Mouse (Mus musculus): ENCODE measurements around the gene Arl2bp. TPM values are rescaled to one million over a fixed set of nuclear protein-coding genes. Genes with fewer than 3 reads are reported as not detected.

Gene Arl2bp
- polyA plus RNA-seq, 1 experiment: 65.5 TPM

DNA sequence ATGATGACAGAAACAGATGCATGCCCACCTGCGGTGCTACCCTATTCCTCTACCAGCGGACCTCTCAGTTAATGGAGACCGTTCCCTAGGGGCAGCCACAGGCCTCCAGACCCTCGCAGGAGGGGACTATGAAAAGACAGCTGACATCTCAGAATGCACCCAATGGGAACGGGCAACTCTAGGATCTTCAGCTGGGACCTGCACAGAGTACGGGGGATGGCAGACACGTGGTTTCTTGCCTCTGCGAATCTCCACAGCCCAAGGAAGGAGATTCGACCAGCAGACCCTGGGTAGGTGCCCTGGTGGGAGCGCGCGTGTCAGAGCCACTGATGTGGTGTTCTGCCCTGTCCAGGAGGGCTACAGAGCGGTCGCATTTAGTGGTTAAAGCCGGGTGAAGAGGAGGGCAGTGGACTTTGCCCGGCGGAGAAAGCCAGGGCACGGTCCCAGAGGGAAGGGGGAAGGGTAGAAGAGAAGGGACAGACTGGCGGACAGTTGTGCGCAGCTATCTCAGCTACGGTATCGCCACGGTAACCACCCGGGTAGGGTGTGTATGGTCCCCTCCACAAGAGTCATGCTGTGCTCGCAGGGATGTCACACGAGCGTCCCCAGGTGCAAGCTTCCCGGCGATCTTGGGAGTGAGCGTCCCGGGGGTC, 29.1 kb downstream of the Arl2bp start:
- Histone ChIP-seq H3K36me3 (ENCODE audit: control insufficient read depth, insufficient read depth) (no peaks in the 10 kb centered on the region), H3K4me3 (ENCODE audit: insufficient read depth, poor library complexity, severe bottlenecking) (no peak overlapping the region), H3K27me3 (ENCODE audit: control insufficient read depth, insufficient read depth, insufficient read length) (peaks cover 47% of the 10 kb centered on the region), H3K79me2 (ENCODE audit: control insufficient read depth, insufficient read depth) (no peaks in the 10 kb centered on the region), H3ac (ENCODE audit: control insufficient read depth, insufficient read length, low read depth) (no peak overlapping the region), H3K79me3 (ENCODE audit: low read depth) (no peaks in the 10 kb centered on the region)
- no peak for TF ChIP-seq MYOG (IDR thresholded peaks at IDR 0.05; ENCODE audit: control insufficient read depth, extremely low read depth, insufficient read length)
- TF ChIP-seq CEBPB (IDR thresholded peaks at IDR 0.05; ENCODE audit: low read depth): no peak
- TF ChIP-seq MAX (IDR thresholded peaks at IDR 0.05): no peak
- TF ChIP-seq FOSL1 (IDR thresholded peaks at IDR 0.05; ENCODE audit: insufficient read depth, low read length, poor library complexity, severe bottlenecking): no peak
- no peak for TF ChIP-seq CTCF (IDR thresholded peaks at IDR 0.05; ENCODE audit: control insufficient read depth, insufficient read depth, insufficient read length)

DNA sequence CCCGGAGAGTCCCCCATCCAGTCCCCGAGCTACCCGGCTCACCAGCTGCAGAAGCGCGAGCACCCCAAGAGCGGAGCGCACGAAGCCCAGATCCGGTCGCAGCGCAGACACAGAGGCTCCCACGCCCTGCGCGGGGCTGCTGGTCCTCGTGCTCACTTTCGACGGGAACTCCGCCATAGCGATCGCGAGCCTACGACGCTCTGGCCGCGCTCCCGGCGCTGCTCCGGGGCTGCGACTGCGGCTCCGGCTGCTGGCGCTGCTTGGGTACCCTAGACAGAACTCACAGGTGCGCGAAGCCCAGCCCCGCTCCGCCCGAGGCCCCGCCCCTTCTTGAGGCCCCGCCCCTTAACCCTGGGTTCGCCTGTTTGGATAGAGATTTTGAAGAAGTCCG, 29.6 kb downstream of the Arl2bp start, which contains the start of gene Pllp:
Gene Pllp, minus strand, starts transcription at position 285 of the 391 bp plus-strand sequence.
- H3K36me3 ChIP-seq (ENCODE audit: control insufficient read depth, insufficient read depth): no peaks in the 10 kb centered on the region
- no peak for TF ChIP-seq FOSL1 (IDR thresholded peaks at IDR 0.05; ENCODE audit: insufficient read depth, low read length, poor library complexity, severe bottlenecking)
- no peak for TF ChIP-seq USF1 (IDR thresholded peaks at IDR 0.05; ENCODE audit: low read depth)
- no peak for TF ChIP-seq MAX (IDR thresholded peaks at IDR 0.05)
- TF ChIP-seq MYOD1 (IDR thresholded peaks at IDR 0.05; ENCODE audit: control insufficient read depth, insufficient read length, low read depth): no peak
- TF ChIP-seq CEBPB (IDR thresholded peaks at IDR 0.05; ENCODE audit: low read depth): no peak
- no peak for TF ChIP-seq CTCF (IDR thresholded peaks at IDR 0.05; ENCODE audit: control insufficient read depth, insufficient read depth, insufficient read length)
- TF ChIP-seq MYOG (IDR thresholded peaks at IDR 0.05; ENCODE audit: control insufficient read depth, extremely low read depth, insufficient read length): no peak
- H3K79me2 ChIP-seq (ENCODE audit: control insufficient read depth, insufficient read depth): no peaks in the 10 kb centered on the region
- no peak within 1 kb of the TSS for H3ac ChIP-seq (ENCODE audit: control insufficient read depth, insufficient read length, low read depth)
- no peak within 1 kb of the TSS for H3K4me3 ChIP-seq (ENCODE audit: insufficient read depth, poor library complexity, severe bottlenecking)
- H3K27me3 ChIP-seq (ENCODE audit: control insufficient read depth, insufficient read depth, insufficient read length): peaks cover 47% of the 10 kb centered on the region
- H3K79me3 ChIP-seq (ENCODE audit: low read depth): no peaks in the 10 kb centered on the region

DNA sequence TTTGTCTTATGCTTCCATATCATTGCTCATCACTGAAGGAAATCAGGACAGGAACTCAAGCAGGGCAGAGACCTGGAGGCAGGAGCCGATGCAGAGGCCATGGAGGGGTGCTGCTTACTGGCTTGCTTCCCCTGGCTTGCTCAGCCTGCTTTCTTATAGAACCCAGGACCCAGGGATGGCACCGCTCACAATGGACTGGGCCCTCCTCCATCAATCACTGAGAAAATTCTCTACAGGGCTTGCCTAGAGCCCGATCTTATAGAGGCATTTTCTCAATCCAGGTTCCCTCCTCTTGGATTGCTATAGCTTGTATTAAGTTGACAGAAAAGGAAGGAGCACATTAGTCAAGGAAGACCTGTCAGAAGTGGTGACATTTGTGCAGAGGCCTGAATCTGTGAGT, 30.2 kb downstream of the Arl2bp start:
- H3ac ChIP-seq (ENCODE audit: control insufficient read depth, insufficient read length, low read depth): no peak overlapping the region
- no peaks in the 10 kb centered on the region for H3K79me3 ChIP-seq (ENCODE audit: low read depth)
- no peak for TF ChIP-seq MAX (IDR thresholded peaks at IDR 0.05)
- TF ChIP-seq USF1 (IDR thresholded peaks at IDR 0.05; ENCODE audit: low read depth): no peak
- TF ChIP-seq CEBPB (IDR thresholded peaks at IDR 0.05; ENCODE audit: low read depth): no peak
- no peak for TF ChIP-seq CTCF (IDR thresholded peaks at IDR 0.05; ENCODE audit: control insufficient read depth, insufficient read depth, insufficient read length)
- no peak for TF ChIP-seq MYOG (IDR thresholded peaks at IDR 0.05; ENCODE audit: control insufficient read depth, extremely low read depth, insufficient read length)
- no peak for TF ChIP-seq FOSL1 (IDR thresholded peaks at IDR 0.05; ENCODE audit: insufficient read depth, low read length, poor library complexity, severe bottlenecking)
- no peak for TF ChIP-seq MYOD1 (IDR thresholded peaks at IDR 0.05; ENCODE audit: control insufficient read depth, insufficient read length, low read depth)
- H3K27me3 ChIP-seq (ENCODE audit: control insufficient read depth, insufficient read depth, insufficient read length): peaks cover 47% of the 10 kb centered on the region
- no peaks in the 10 kb centered on the region for H3K79me2 ChIP-seq (ENCODE audit: control insufficient read depth, insufficient read depth)
- no peak overlapping the region for H3K4me3 ChIP-seq (ENCODE audit: insufficient read depth, poor library complexity, severe bottlenecking)
- no peaks in the 10 kb centered on the region for H3K36me3 ChIP-seq (ENCODE audit: control insufficient read depth, insufficient read depth)

DNA sequence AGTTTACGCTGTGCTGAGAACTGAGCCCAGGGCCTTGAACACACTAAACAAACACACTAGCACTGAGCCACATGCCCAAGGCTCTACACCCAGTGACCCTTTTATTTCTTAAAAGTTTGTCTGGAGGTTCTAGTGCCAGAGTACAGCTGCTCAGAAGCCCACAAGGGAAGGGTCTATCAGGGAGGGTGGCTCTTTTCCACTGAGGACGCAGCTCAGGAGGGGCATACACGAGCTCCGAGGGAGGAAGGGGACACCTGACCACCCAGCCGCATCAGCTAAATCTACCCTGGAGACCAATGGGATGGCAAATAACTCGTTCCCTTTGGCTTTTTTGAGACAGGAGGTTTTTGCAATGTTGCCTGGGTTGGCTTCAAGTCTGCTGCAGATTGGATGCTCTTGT, 31.6 kb downstream of the Arl2bp start:
- no peak overlapping the region for H3K4me3 ChIP-seq (ENCODE audit: insufficient read depth, poor library complexity, severe bottlenecking)
- TF ChIP-seq FOSL1 (IDR thresholded peaks at IDR 0.05; ENCODE audit: insufficient read depth, low read length, poor library complexity, severe bottlenecking) (no peak), CEBPB (IDR thresholded peaks at IDR 0.05; ENCODE audit: low read depth) (no peak), USF1 (IDR thresholded peaks at IDR 0.05; ENCODE audit: low read depth) (no peak), MYOG (IDR thresholded peaks at IDR 0.05; ENCODE audit: control insufficient read depth, extremely low read depth, insufficient read length) (no peak), MYOD1 (IDR thresholded peaks at IDR 0.05; ENCODE audit: control insufficient read depth, insufficient read length, low read depth) (no peak), CTCF (IDR thresholded peaks at IDR 0.05; ENCODE audit: control insufficient read depth, insufficient read depth, insufficient read length) (no peak), MAX (IDR thresholded peaks at IDR 0.05) (no peak)
- H3ac ChIP-seq (ENCODE audit: control insufficient read depth, insufficient read length, low read depth): no peak overlapping the region
- H3K36me3 ChIP-seq (ENCODE audit: control insufficient read depth, insufficient read depth): no peaks in the 10 kb centered on the region
- H3K27me3 ChIP-seq (ENCODE audit: control insufficient read depth, insufficient read depth, insufficient read length): peaks cover 41% of the 10 kb centered on the region
- H3K79me3 ChIP-seq (ENCODE audit: low read depth): no peaks in the 10 kb centered on the region
- H3K79me2 ChIP-seq (ENCODE audit: control insufficient read depth, insufficient read depth): no peaks in the 10 kb centered on the region

DNA sequence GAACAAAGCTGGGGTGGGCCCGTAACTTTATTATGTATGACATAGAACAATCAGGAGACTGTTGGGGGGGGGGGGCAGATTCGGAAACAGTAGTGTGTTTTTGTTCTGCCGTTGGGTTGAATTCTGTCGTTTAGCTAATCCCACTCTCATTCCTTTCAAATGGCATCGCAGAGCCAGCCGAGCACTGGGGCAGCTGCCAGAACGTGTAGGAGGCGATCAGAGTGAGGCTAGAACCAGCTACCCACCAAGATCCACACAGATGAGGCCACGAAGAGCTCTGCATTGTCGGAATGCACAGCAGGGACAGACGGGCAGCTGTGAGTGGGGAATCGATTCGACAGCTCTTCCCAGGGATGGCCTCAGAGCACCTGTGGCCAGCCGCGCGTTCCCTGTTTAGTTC, 33.0 kb downstream of the Arl2bp start:
- Histone ChIP-seq H3ac (ENCODE audit: control insufficient read depth, insufficient read length, low read depth) (no peak overlapping the region), H3K79me2 (ENCODE audit: control insufficient read depth, insufficient read depth) (no peaks in the 10 kb centered on the region), H3K4me3 (ENCODE audit: insufficient read depth, poor library complexity, severe bottlenecking) (no peak overlapping the region), H3K36me3 (ENCODE audit: control insufficient read depth, insufficient read depth) (no peaks in the 10 kb centered on the region), H3K27me3 (ENCODE audit: control insufficient read depth, insufficient read depth, insufficient read length) (peaks cover 29% of the 10 kb centered on the region), H3K79me3 (ENCODE audit: low read depth) (no peaks in the 10 kb centered on the region)
- TF ChIP-seq CTCF (IDR thresholded peaks at IDR 0.05; ENCODE audit: control insufficient read depth, insufficient read depth, insufficient read length): no peak
- TF ChIP-seq FOSL1 (IDR thresholded peaks at IDR 0.05; ENCODE audit: insufficient read depth, low read length, poor library complexity, severe bottlenecking): no peak
- no peak for TF ChIP-seq MYOG (IDR thresholded peaks at IDR 0.05; ENCODE audit: control insufficient read depth, extremely low read depth, insufficient read length)
- TF ChIP-seq MYOD1 (IDR thresholded peaks at IDR 0.05; ENCODE audit: control insufficient read depth, insufficient read length, low read depth): no peak
- no peak for TF ChIP-seq CEBPB (IDR thresholded peaks at IDR 0.05; ENCODE audit: low read depth)
- no peak for TF ChIP-seq USF1 (IDR thresholded peaks at IDR 0.05; ENCODE audit: low read depth)
- no peak for TF ChIP-seq MAX (IDR thresholded peaks at IDR 0.05)

Measured in C2C12 (cell line).